Mouse (Mus musculus) myocyte (in vitro differentiated cells): ENCODE data around the gene Defb21.

ENCODE experiments used
- MYOG ChIP-seq, 3 experiments: IDR thresholded peaks; one replicate each; pipeline ENCODE4 v1.6.1; 2011; ENCODE audit warnings: control low read depth in 2 of 3, low read depth in 2 of 3, mild to moderate bottlenecking in 2 of 3; ENCODE audit not compliant: insufficient read length in 2 of 3, control insufficient read depth in 1 of 3, insufficient read depth in 1 of 3
- POLR2A ChIP-seq: IDR thresholded peaks from one replicate; pipeline ENCODE4 v1.6.1; 2011; ENCODE audit warnings: low read depth, mild to moderate bottlenecking, control low read depth, moderate library complexity; ENCODE audit not compliant: insufficient read length
- POLR2AphosphoS2 ChIP-seq: IDR thresholded peaks from one replicate; pipeline ENCODE4 v1.6.1; 2011; ENCODE audit warnings: low read depth, control low read depth; ENCODE audit not compliant: insufficient read length
- TCF12 ChIP-seq: IDR thresholded peaks from one replicate; pipeline ENCODE4 v1.6.1; 2011; ENCODE audit warnings: mild to moderate bottlenecking, control low read depth; ENCODE audit not compliant: poor library complexity, insufficient read depth, severe bottlenecking

- TF ChIP-seq POLR2A = no peak
- no peak for TF ChIP-seq POLR2AphosphoS2
- TF ChIP-seq TCF12 = no peak
- TF ChIP-seq MYOG (IDR thresholded peaks at IDR 0.05; ENCODE audit: control insufficient read depth in 1 of 3, insufficient read depth in 1 of 3, insufficient read length in 2 of 3, low read depth in 2 of 3) = no peak
Measured at GRCm38 (mm10) chr2:152608719-152609118, 36.2 kb downstream of the Defb21 start.
